Mouse (Mus musculus): Measurements from ENCODE around the gene Zfp946.

The Zfp946 gene

DNA sequence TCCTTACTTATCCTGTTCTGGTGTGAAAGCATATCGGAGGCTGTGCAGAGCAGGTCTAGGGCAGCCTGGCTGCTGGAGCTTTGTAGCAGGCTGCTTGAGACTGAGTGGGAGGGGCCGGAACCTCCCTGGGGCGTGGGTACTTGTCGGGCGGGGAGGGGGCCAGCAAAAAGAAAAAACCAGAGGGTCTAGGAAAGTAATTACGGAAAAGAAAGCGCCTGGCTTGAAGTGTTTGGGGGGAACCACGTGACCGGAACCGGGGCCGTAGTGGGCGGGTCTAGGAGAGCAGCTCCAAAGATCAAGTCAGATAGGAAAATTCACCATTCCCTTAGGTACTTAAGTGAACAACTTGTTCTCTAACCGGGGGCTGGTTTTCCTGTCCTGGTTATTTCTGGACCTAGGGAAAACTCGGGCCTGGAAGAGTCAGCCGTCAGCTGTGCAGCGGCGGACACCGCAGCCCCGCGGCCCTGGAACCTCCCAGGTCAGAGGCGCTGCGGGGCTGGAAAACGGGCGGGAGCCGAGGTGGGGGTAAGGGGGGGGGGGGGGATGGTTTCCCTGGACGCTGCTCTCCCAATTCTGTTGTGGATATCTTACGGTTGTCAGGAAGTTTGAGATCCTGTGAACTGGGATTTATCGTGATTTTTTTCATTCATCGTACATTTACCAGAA is at the start of gene Zfp946:
Gene Zfp946, plus strand, starts transcription at position 271 of the 666 bp plus-strand sequence.
- peak; percentile 80 for DNase-seq

DNA sequence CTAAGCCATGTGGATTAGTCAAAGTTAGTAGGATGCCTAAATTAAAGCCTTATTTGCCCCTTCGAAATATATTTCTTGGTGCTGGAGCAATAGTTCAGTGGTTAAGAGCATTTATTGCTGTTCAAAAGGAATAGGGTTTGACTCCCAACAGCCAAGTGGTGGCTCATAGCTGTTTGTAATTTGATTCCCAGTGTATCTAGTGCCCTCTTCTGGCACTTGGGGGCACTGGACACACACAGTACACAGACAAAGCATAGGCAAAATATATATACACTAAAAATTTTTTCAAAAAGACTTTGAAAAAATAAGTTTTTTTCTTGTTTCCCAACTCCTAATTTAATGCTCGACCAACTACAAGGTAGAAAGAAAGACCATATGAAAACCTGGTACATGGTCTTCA is 13.3 kb upstream of the Zfp946 start:
- no peak for DNase-seq

DNA sequence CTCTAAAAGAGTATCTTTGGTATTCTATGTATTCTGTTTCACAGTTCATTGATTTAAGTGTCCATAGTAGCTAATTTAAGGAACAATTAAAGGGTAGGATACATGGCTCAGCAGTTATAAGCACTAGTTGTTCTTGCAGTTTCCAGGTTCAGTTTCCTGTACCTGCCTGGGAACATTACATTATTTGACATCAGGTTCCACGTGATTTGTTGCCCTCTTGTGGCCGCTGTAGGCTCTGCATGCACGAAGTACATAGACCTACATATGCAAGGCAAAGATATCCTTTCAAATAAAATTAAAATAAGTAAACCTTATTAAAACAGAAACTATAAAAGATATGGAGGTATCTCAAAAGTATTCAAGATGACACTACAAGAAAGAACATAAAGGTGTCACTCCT is 6.5 kb upstream of the Zfp946 start:
- DNase-seq: peak; percentile 29

DNA sequence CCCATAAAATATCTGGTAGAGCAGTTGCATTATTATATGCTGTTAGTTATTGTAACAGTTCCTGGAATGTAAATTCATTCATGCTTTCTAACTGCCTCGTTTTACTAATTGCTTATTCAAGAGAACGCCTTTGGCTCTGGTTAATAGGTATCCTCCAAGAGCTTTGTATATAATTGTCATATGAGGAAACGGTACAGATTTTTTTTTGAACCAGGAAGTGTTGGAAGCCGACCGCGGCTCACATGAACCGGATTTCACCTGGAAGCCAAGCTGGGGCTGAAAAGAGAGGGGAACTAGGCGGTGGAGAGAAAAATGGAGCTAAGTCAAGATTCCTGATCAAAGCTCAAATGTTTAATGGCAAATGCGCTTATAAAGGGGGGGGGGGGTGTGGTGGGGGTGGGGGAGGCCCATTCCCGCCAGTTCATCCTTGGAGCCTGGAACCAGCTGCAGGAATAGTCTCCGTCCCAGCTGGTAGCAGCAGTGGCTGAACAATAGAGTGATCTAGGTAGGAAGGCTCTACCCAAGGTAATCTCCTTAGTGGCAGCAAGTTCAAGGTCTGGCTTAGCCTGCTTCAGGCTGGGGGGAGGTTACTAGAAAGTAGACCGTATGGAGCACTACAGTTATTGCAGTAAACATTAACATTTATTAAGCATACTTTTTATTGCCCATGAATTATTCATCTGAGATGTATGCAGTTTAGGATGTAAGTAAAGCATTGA is 773 bp downstream of the Zfp946 start:
- peak; percentile 28 for DNase-seq

DNA sequence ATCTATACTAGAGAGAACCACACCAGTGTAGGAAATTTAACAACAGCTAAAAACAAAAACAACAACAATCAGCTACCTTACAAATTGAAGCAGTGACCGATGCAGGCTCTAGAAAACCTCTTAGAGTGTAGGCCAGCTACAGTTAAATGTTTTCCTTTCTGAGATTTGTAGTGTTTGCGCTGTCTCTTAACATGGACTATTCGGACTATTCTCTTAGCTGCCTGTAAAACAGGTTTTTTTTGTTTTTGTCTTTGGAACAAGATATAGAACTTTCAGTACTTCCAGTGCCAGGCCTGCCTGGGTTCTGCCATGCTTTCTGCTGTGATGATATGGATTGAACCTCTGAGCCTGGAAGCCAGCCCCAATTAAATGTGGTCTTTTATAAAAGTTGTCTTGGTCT is 23.7 kb downstream of the Zfp946 start:
- no peak for DNase-seq

DNA sequence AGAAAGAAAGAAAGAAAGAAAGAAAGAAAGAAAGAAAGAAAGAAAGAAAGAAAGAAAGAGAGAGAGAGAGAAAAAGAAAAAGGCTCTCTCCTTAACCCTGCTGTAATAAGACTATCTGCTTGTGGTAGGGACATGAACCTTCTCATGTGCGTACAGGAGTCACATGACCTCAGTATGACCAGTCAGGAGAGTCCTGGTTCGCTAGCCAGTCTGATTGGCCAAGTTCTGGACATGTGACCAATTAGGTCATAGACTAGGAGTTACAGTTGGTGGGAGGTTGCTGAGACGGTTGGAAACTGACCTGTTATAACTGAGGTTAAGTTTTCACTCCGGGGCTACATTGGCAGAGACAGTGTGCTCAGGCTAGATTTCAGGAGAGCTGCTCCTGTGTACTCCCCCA is 73.1 kb downstream of the Zfp946 start:
- DNase-seq: no peak
